Mouse (Mus musculus) lung, postnatal 0 days (tissue): ENCODE results near the gene Ctrl. TPM values are rescaled to one million over a fixed set of nuclear protein-coding genes. Genes with fewer than 3 reads are reported as not detected.

Experiments used
- ATAC-seq: fragments of 200-750 bp; cut with Nextera tagmentation; 2 replicates; pipeline ENCODE4 v1.8.0; 2017; ENCODE audit warnings: moderate library complexity
- DNase-seq: peaks from one replicate; pipeline ENCODE4 v3.0.0-alpha.2; 2016; ENCODE audit warnings: low spot score
- H3K27ac ChIP-seq: fragments of 300-500 bp; sonication (generic); 2 replicates; pipeline ENCODE4 v1.5.1; 2014; ENCODE audit warnings: antibody characterized with exemption, mild to moderate bottlenecking, low read length, mixed read lengths
- H3K27me3 ChIP-seq: fragments of 300-500 bp; sonication (generic); replicated peaks from 2 replicates; pipeline ENCODE4 v1.6.1; 2014; ENCODE audit warnings: low read length, mixed read lengths; ENCODE audit not compliant: insufficient read depth
- H3K36me3 ChIP-seq: fragments of 300-500 bp; sonication (generic); 2 replicates; pipeline ENCODE4 v1.6.1; 2014; ENCODE audit warnings: low read length, mixed read lengths; ENCODE audit not compliant: insufficient read depth
- H3K4me1 ChIP-seq: fragments of 300-500 bp; sonication (generic); 2 replicates; pipeline ENCODE4 v1.6.1; 2014; ENCODE audit warnings: antibody characterized with exemption, low read depth, low read length, mixed read lengths; ENCODE audit not compliant: insufficient read depth
- H3K4me2 ChIP-seq: fragments of 300-500 bp; sonication (generic); replicated peaks from 2 replicates; pipeline ENCODE4 v1.6.1; 2014; ENCODE audit warnings: low read depth, mild to moderate bottlenecking, low read length, moderate library complexity, mixed read lengths
- H3K4me3 ChIP-seq: fragments of 300-500 bp; sonication (generic); 2 replicates; pipeline ENCODE4 v1.5.1; 2014; ENCODE audit warnings: low read depth, low read length
- H3K9ac ChIP-seq: fragments of 300-500 bp; sonication (generic); replicated peaks from 2 replicates; pipeline ENCODE4 v1.6.1; 2014; ENCODE audit warnings: low read depth, mild to moderate bottlenecking
- H3K9me3 ChIP-seq: fragments of 300-500 bp; sonication (generic); 2 replicates; pipeline ENCODE4 v1.6.1; 2016; ENCODE audit warnings: low read length, mixed read lengths
- CTCF ChIP-seq: IDR thresholded peaks from 2 replicates; pipeline ENCODE4 v1.5.1; 2016; ENCODE audit warnings: antibody characterized with exemption, mild to moderate bottlenecking
- EP300 ChIP-seq: IDR thresholded peaks from 2 replicates; pipeline ENCODE4 v1.6.1; 2016; ENCODE audit warnings: antibody characterized with exemption, mild to moderate bottlenecking, control low read depth
- WGBS: fragments of 180-500 bp; shearing (Covaris S2); extraction: QIAGEN DNeasy Blood & Tissue Kit; methylation state at CpG from one replicate; pipeline ENCODE4 v1.1.7; 2014; 5-methylcytosine and 5-hydroxymethylcytosine counted together
- polyA plus RNA-seq: library from polyadenylated mRNA; unstranded; fragments of >200 nt; fragmentation: Nextera tagmentation; extraction: Ambion mirVana; gene quantifications from 2 replicates; pipeline ENCODE4 v1.2.1, GENCODE M21; 2015

The Ctrl gene
- polyA plus RNA-seq, 1 experiment from 2014 or later = 0.42 TPM

- DNase-seq (no peak), ATAC-seq (no peak)
- no peak within 1 kb of the TSS for H3K4me3 ChIP-seq
- no peak within 1 kb of the TSS for H3K4me2 ChIP-seq
- TF ChIP-seq EP300 (no peak), CTCF (no peak)
- H3K4me1 ChIP-seq = no peaks in the 10 kb centered on the region
- peaks cover 26% of the 10 kb centered on the region; the same call in 1 of the 2 replicates for H3K36me3 ChIP-seq
- no peak within 1 kb of the TSS for H3K27ac ChIP-seq
- WGBS = 80% methylated on average over 8 of the region's 8 CpGs
- no peaks in the 10 kb centered on the region for H3K9me3 ChIP-seq
- no peaks in the 10 kb centered on the region for H3K27me3 ChIP-seq
- H3K9ac ChIP-seq = no peak within 1 kb of the TSS
These were observed 9.7 kb upstream of the Ctrl start, which contains the start of gene Lcat for GRCm38 (mm10) chr8:105943321-105943739. TSS of gene Lcat (minus strand) at chr8:105943382.

- no peaks in the 10 kb centered on the region for H3K4me1 ChIP-seq
- no peak for TF ChIP-seq CTCF
- no peak for TF ChIP-seq EP300
- no peaks in the 10 kb centered on the region for H3K27me3 ChIP-seq
- H3K36me3 ChIP-seq = peaks cover 23% of the 10 kb centered on the region; the same call in 1 of the 2 replicates
- ATAC-seq = no peak
- no peak overlapping the region for H3K27ac ChIP-seq
- no peak for DNase-seq
- H3K9ac ChIP-seq = no peak overlapping the region
- H3K9me3 ChIP-seq = no peaks in the 10 kb centered on the region
- no peak overlapping the region for H3K4me2 ChIP-seq
- 92% methylated on average over 5 of the region's 5 CpGs for WGBS
- no peak overlapping the region for H3K4me3 ChIP-seq
These were observed 8.9 kb upstream of the Ctrl start for GRCm38 (mm10) chr8:105942542-105942941.

- H3K27me3 ChIP-seq = no peaks in the 10 kb centered on the region
- no peak overlapping the region for H3K27ac ChIP-seq
- peaks cover 18% of the 10 kb centered on the region; the same call in 1 of the 2 replicates for H3K36me3 ChIP-seq
- H3K4me1 ChIP-seq = no peaks in the 10 kb centered on the region
- DNase-seq (no peak), ATAC-seq (no peak)
- H3K4me3 ChIP-seq = no peak overlapping the region
- TF ChIP-seq CTCF (no peak), EP300 (no peak)
- H3K9ac ChIP-seq = no peak overlapping the region
- WGBS = 88% methylated on average over 11 of the region's 11 CpGs
- no peak overlapping the region for H3K4me2 ChIP-seq
- no peaks in the 10 kb centered on the region for H3K9me3 ChIP-seq
These were observed 8.4 kb upstream of the Ctrl start for GRCm38 (mm10) chr8:105942026-105942425.

- Histone ChIP-seq H3K4me2 (peak within 1 kb of the TSS; percentile 91), H3K9ac (peak within 1 kb of the TSS; percentile 71), H3K27ac (peak within 1 kb of the TSS; percentile 88), H3K4me1 (peaks cover 5% of the 10 kb centered on the region; the same call in 1 of the 2 replicates), H3K27me3 (no peaks in the 10 kb centered on the region), H3K4me3 (peak within 1 kb of the TSS; percentile 88), H3K9me3 (no peaks in the 10 kb centered on the region), H3K36me3 (no peaks in the 10 kb centered on the region)
- DNase-seq (peak; percentile 25), ATAC-seq (no peak)
- TF ChIP-seq CTCF = no peak
- TF ChIP-seq EP300 = no peak
- 15% methylated on average over 4 of the region's 4 CpGs for WGBS
These were observed 4.6 kb upstream of the Ctrl start, which contains the start of gene Psmb10 for GRCm38 (mm10) chr8:105938306-105938669. TSS of gene Psmb10 (minus strand) at chr8:105938444.

GRCm38 (mm10) chr8:105937496-105938305 is 4.0 kb upstream of the Ctrl start:
- ATAC-seq = peak; percentile 25
- Histone ChIP-seq H3K4me3 (peak overlapping the region; percentile 88), H3K9ac (peak overlapping the region; percentile 71), H3K4me2 (peak overlapping the region; percentile 91), H3K9me3 (no peaks in the 10 kb centered on the region), H3K4me1 (peaks cover 5% of the 10 kb centered on the region; the same call in 1 of the 2 replicates), H3K27ac (peak overlapping the region; percentile 88), H3K27me3 (no peaks in the 10 kb centered on the region), H3K36me3 (no peaks in the 10 kb centered on the region)
- WGBS = under 1% methylated on average over 30 of the region's 33 CpGs
- peak; percentile 72 for DNase-seq
- TF ChIP-seq CTCF = no peak
- TF ChIP-seq EP300 = no peak

- no peak for TF ChIP-seq EP300
- peak; percentile 23; the same call in 1 of the 2 replicates for TF ChIP-seq CTCF
- WGBS = under 1% methylated on average over 30 of the region's 30 CpGs
- DNase-seq (peak; percentile 97), ATAC-seq (peak; percentile 93)
- Histone ChIP-seq H3K27me3 (no peaks in the 10 kb centered on the region), H3K9me3 (no peaks in the 10 kb centered on the region), H3K4me2 (peak overlapping the region; percentile 91), H3K4me3 (peak overlapping the region; percentile 88), H3K9ac (peak overlapping the region; percentile 71), H3K36me3 (0 out of 2 replicates have a peak, but pooled peaks cover 4% of the 10 kb centered on the region), H3K4me1 (peaks cover 5% of the 10 kb centered on the region; the same call in 1 of the 2 replicates), H3K27ac (peak overlapping the region; percentile 88)
These were observed 3.3 kb upstream of the Ctrl start for GRCm38 (mm10) chr8:105936866-105937475.
